Mouse (Mus musculus) heart, adult 18-20 months (tissue): ENCODE measurements at regions not wholly inside any gene's neighbourhood (a gene's known extent, or its start where the extent isn't known, plus 50 kb on each side); places are given as distances from the start of the nearest gene placed in this dataset.
"Not testable (repeated sequence)": the region's sequence is repeated elsewhere in the genome, so short reads cannot be mapped to it uniquely, and the experiment has no call there.

Source experiments
- DNase-seq, 2 experiments: peaks; one replicate each; pipeline ENCODE4 v3.0.0; 2021 to 2022; ENCODE audit warnings: mixed read lengths in 1 of 2

DNA sequence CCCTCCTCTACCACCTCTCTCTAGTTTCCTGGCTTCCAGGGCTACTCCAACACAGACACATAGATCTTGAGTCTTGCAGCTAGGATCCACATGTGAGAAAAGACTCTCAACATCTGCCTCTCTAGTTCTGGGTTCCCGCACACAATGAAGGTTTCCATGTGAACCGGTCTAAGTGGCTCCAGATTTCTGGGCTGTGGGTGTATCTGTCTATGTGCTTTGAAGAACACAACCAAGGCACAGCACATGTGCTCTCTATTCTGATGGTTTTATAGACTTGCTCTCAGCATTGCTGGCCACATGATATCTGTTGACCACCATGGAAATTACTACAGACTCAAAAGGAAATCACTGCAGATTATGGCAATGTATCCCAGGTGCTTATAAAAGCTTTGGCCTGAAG, 972.4 kb downstream of the Defb40 start:
- no peak for DNase-seq

- no peak for DNase-seq
Measured at GRCm38 (mm10) chr8:18000750-18001149, 977.3 kb downstream of the Defb40 start.

DNA sequence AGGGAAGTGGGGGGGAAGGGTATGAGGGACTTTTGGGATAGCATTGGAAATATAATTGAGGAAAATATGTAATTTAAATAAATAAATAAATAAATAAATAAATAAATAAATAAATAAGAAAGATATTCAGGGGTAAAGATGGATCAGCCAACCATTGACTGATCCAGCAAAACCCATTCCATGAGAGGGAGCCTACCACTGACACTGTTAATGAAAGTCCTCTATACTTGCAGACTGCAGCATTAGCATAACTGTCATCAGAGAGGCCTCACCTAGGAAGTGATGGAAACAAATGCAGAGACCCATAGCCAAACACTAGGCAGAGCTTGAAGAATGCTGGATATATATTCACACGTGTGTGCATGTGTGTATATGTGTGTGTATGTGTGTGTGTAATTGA, 993.3 kb downstream of the Defb40 start:
- no peak for DNase-seq

- no peak for DNase-seq
Measured at GRCm38 (mm10) chr8:17948848-17949247, 1029.2 kb downstream of the Defb40 start.

GRCm38 (mm10) chr8:17948053-17948834, 1029.8 kb downstream of the Defb40 start:
- no peak for DNase-seq

DNA sequence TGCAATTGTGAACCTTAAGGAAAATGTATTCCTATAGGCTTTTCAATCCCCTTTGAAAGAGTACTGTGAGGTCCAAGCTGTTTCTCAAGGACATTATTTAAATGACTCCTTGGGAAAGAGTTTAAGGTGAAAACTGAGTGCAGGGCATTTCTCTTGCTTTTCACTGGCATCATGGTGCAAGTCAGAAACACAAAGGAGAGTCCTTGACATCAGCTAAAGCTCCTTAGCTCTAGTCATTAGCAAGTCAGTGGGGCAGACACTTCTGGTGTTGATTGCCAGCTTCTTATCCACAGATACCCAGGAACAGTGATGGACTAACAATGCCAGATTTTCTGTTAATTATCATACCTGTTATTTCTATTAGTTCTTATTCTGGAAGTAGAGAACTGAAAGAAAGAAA, 1043.4 kb downstream of the Defb40 start:
- no peak for DNase-seq

DNA sequence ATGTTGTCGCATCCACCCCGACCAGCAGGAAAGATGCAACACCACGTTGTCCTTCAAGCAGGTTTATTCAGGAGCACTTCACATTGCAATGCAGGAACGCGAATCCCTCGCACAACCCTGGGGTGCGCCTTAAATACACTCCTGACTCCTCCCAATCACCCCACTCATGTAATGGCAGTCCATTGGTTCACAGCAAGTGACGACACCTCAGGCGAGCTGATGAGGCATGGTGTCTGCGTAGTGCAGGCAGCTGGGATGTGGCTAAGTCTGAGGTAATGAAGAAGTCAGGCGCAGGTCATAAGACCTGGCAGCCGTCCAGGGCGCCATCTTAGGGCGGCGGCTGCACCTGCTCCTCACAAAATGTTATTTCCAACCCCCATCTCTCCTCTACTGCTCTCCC, 1068.7 kb downstream of the Defb40 start:
- DNase-seq = no peak

GRCm38 (mm10) chr8:17888598-17888997, 1089.5 kb downstream of the Defb40 start:
- not testable (repeated sequence) for DNase-seq

GRCm38 (mm10) chr8:17863388-17863787, 1114.7 kb downstream of the Defb40 start:
- no peak for DNase-seq
